Mouse (Mus musculus) limb, embryonic 11.5 days (tissue): ENCODE measurements around the gene Rassf2. TPM values are rescaled to one million over a fixed set of nuclear protein-coding genes. Genes with fewer than 3 reads are reported as not detected.

Source experiments
- ATAC-seq: fragments of 200-750 bp; cut with Nextera tagmentation; 2 replicates; pipeline ENCODE4 v1.8.0; 2017; ENCODE audit warnings: low read depth; ENCODE audit not compliant: insufficient number of reproducible peaks, low FRiP score, low TSS enrichment
- DNase-seq: peaks from one replicate; pipeline ENCODE4 v3.0.0-alpha.2; 2015; ENCODE audit warnings: low spot score
- H3K27ac ChIP-seq: fragments of 300-500 bp; sonication (generic); replicated peaks from 2 replicates; pipeline ENCODE4 v1.5.1; 2014; ENCODE audit warnings: low read depth, mild to moderate bottlenecking, low read length
- H3K27me3 ChIP-seq: fragments of 300-500 bp; sonication (generic); 2 replicates; pipeline ENCODE4 v1.6.1; 2014; ENCODE audit warnings: mild to moderate bottlenecking, low read length, mixed read lengths; ENCODE audit not compliant: control insufficient read depth, insufficient read depth
- H3K36me3 ChIP-seq: fragments of 300-500 bp; sonication (generic); 2 replicates; pipeline ENCODE4 v1.6.1; 2014; ENCODE audit warnings: mild to moderate bottlenecking, low read length, moderate library complexity, mixed read lengths; ENCODE audit not compliant: control insufficient read depth, insufficient read depth
- H3K4me1 ChIP-seq: fragments of 300-500 bp; sonication (generic); 2 replicates; pipeline ENCODE4 v1.6.1; 2014; ENCODE audit warnings: low read length, mixed read lengths; ENCODE audit not compliant: control insufficient read depth, insufficient read depth
- H3K4me2 ChIP-seq: fragments of 300-500 bp; sonication (generic); 2 replicates; pipeline ENCODE4 v1.6.1; 2014; ENCODE audit warnings: low read depth, mild to moderate bottlenecking, moderate library complexity; ENCODE audit not compliant: severe bottlenecking
- H3K4me3 ChIP-seq: fragments of 300-500 bp; sonication (generic); 2 replicates; pipeline ENCODE4 v1.5.1; 2014; ENCODE audit warnings: low read depth, low read length
- H3K9ac ChIP-seq: fragments of 300-500 bp; sonication (generic); 2 replicates; pipeline ENCODE4 v1.6.1; 2014; ENCODE audit warnings: mild to moderate bottlenecking, low read length
- H3K9me3 ChIP-seq: fragments of 300-500 bp; sonication (generic); 2 replicates; pipeline ENCODE4 v1.6.1; 2016; ENCODE audit warnings: low read length; ENCODE audit not compliant: control insufficient read depth
- whole genome bisulfite sequencing: fragments of 180-500 bp; shearing (Covaris S2); extraction: QIAGEN DNeasy Blood & Tissue Kit; methylation state at CpG from one replicate; pipeline ENCODE4 v1.1.7; 2014; 5-methylcytosine and 5-hydroxymethylcytosine counted together
- polyA plus RNA-seq: library from polyadenylated mRNA; unstranded; fragments of >200 nt; fragmentation: Nextera tagmentation; extraction: Ambion mirVana; gene quantifications from 2 replicates; pipeline ENCODE4 v1.2.1, GENCODE M21; 2014

Gene Rassf2
- polyA plus RNA-seq, 1 experiment from 2014 or later = 6.9 TPM

DNA sequence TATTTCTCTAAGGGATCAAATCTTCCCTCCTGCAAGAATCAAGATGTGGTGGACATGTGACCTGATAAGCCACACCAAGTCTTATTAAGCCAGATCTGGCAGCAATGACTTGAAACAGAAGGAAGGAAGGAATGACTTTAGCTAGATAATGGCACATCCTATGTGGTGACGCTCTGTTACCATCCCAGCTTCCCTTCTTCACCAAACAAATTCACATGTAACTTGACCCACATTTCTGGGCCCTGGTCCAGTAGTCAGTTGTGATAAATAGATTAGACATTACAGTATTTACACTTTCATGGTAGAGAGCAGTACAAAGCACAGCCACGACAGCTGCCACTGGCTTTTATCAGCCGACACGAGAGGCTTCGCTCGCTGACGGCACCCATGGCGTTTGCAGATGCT, 25.3 kb upstream of the Rassf2 start:
- Histone ChIP-seq H3K27me3 (no peaks in the 10 kb centered on the region), H3K4me1 (no peaks in the 10 kb centered on the region), H3K27ac (no peak overlapping the region), H3K4me3 (no peak overlapping the region), H3K36me3 (peaks cover 2% of the 10 kb centered on the region; the same call in 1 of the 2 replicates), H3K4me2 (no peak overlapping the region), H3K9ac (no peak overlapping the region), H3K9me3 (no peaks in the 10 kb centered on the region)
- WGBS = 81% methylated on average over 8 of the region's 8 CpGs
- DNase-seq (no peak), ATAC-seq (no peak)

DNA sequence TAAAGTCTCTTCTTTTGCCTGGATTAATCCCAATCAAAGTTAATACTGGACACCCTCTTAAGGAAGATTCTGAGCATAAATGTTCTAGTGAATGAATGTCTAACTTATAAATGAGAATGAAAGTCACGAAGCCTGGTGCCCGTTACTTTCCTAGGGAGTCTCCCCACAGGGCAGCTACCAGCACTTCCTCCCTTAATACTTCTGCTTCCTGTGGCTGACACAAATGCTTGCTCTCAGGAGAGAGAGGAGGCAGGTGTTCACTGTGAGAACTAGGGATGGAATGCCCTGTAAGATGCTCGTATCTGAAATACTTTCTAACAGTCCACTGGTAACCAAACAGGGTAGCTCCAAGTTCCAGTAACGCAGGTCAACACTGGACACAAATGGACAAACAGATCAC, 23.8 kb upstream of the Rassf2 start:
- ATAC-seq (no peak), DNase-seq (no peak)
- Histone ChIP-seq H3K27ac (no peak overlapping the region), H3K36me3 (peaks cover 2% of the 10 kb centered on the region; the same call in 1 of the 2 replicates), H3K9ac (no peak overlapping the region), H3K27me3 (no peaks in the 10 kb centered on the region), H3K9me3 (no peaks in the 10 kb centered on the region), H3K4me1 (no peaks in the 10 kb centered on the region), H3K4me2 (no peak overlapping the region), H3K4me3 (no peak overlapping the region)
- 81% methylated on average over 4 of the region's 4 CpGs for WGBS

- ATAC-seq (no peak), DNase-seq (no peak)
- WGBS = 71% methylated on average over 5 of the region's 5 CpGs
- no peak overlapping the region for H3K9ac ChIP-seq
- H3K27me3 ChIP-seq = no peaks in the 10 kb centered on the region
- H3K9me3 ChIP-seq = no peaks in the 10 kb centered on the region
- H3K4me3 ChIP-seq = no peak overlapping the region
- no peaks in the 10 kb centered on the region for H3K36me3 ChIP-seq
- no peak overlapping the region for H3K4me2 ChIP-seq
- H3K27ac ChIP-seq = no peak overlapping the region
- H3K4me1 ChIP-seq = no peaks in the 10 kb centered on the region
Observed at GRCm38 (mm10) chr2:132051798-132052197, 21.7 kb upstream of the Rassf2 start.

DNA sequence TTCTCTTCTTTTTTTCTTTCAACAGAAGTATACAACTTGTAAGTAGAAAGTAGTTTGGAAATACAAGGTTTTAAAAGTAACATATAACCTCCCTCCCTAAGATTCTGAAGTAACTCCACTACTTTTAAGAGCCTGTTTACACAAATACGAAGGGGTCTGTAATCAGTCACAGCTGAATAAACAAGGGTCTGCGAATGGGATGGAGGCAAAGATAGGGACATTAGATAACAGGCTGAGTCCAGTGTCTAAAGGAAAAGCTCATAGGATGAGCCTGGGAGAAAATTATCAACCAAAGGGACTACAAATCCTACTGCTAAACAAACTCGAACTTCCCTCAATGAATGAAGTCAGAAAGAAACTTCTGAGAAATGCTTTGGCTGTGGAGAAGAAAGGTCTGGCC, 19.9 kb upstream of the Rassf2 start:
- Histone ChIP-seq H3K9me3 (no peaks in the 10 kb centered on the region), H3K9ac (no peak overlapping the region), H3K27ac (no peak overlapping the region), H3K27me3 (no peaks in the 10 kb centered on the region), H3K4me1 (no peaks in the 10 kb centered on the region), H3K4me3 (no peak overlapping the region), H3K4me2 (no peak overlapping the region), H3K36me3 (no peaks in the 10 kb centered on the region)
- no peak for ATAC-seq
- no peak for DNase-seq
- 9% methylated on average over 3 of the region's 3 CpGs for WGBS

DNA sequence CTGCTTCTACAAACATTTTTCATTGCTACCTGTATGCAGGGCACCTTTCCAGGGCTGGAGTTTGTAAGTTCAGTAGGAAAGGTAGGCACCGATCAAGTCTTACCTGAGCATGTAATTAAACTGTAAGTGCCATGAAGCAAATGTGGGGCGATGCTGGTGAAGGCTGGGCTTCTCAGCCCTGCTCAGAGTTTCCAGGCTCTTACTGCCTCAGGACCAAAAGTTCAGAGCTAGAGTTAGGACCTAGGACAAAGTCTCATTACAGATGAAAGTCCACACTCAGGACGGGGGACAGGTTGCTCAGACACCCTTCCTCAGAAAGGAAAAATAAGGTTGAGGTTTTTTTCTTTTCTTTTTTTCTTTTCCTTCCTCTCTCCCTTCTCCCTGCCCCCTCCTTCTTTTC, 19.4 kb upstream of the Rassf2 start:
- Histone ChIP-seq H3K36me3 (no peaks in the 10 kb centered on the region), H3K4me1 (no peaks in the 10 kb centered on the region), H3K27me3 (no peaks in the 10 kb centered on the region), H3K9ac (no peak overlapping the region), H3K9me3 (no peaks in the 10 kb centered on the region), H3K4me2 (no peak overlapping the region), H3K4me3 (no peak overlapping the region), H3K27ac (no peak overlapping the region)
- ATAC-seq (no peak), DNase-seq (no peak)
- WGBS = 60% methylated on average over 3 of the region's 3 CpGs

- no peak overlapping the region for H3K27ac ChIP-seq
- WGBS = 84% methylated on average over 11 of the region's 11 CpGs
- ATAC-seq = no peak
Observed at GRCm38 (mm10) chr2:132048143-132048772, 18.2 kb upstream of the Rassf2 start.

GRCm38 (mm10) chr2:132047364-132047763, 17.3 kb upstream of the Rassf2 start:
- no peak overlapping the region for H3K27ac ChIP-seq
- no peak overlapping the region for H3K4me3 ChIP-seq
- H3K4me2 ChIP-seq = no peak overlapping the region
- H3K36me3 ChIP-seq = no peaks in the 10 kb centered on the region
- no peak overlapping the region for H3K9ac ChIP-seq
- H3K9me3 ChIP-seq = no peaks in the 10 kb centered on the region
- H3K4me1 ChIP-seq = peaks cover 12% of the 10 kb centered on the region
- 91% methylated on average over 4 of the region's 4 CpGs for WGBS
- no peaks in the 10 kb centered on the region for H3K27me3 ChIP-seq
- DNase-seq (no peak), ATAC-seq (no peak)

More at GRCm38 (mm10) chr2:132048143-132048772, 18.2 kb upstream of the Rassf2 start:
- Histone ChIP-seq H3K36me3 (no peaks in the 10 kb centered on the region), H3K4me1 (peaks cover 3% of the 10 kb centered on the region), H3K4me2 (no peak overlapping the region), H3K4me3 (no peak overlapping the region), H3K9me3 (no peaks in the 10 kb centered on the region), H3K9ac (no peak overlapping the region), H3K27me3 (no peaks in the 10 kb centered on the region)
- DNase-seq = no peak

DNA sequence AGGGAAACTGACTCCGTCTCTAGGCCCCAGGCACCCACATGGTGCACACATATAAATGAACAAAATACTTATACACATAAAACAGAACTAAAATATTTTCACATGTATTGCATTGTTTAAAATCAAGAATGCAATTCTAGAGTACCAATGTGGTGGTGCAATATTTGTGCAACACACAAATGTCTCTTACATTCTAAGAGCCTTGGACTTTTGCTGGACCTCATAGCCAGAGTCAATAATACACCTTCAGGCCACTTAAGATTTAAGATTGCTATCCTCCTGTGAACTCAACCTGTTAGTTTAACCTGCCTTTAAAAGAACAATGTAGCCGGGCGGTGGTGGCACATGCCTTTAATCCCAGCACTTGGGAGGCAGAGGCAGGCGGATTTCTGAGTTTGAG, 16.6 kb upstream of the Rassf2 start:
- peaks cover 12% of the 10 kb centered on the region for H3K4me1 ChIP-seq
- H3K27me3 ChIP-seq = no peaks in the 10 kb centered on the region
- 92% methylated on average over 4 of the region's 4 CpGs for WGBS
- H3K36me3 ChIP-seq = no peaks in the 10 kb centered on the region
- H3K4me3 ChIP-seq = no peak overlapping the region
- H3K9ac ChIP-seq = no peak overlapping the region
- ATAC-seq = no peak
- no peak for DNase-seq
- H3K4me2 ChIP-seq = no peak overlapping the region
- no peak overlapping the region for H3K27ac ChIP-seq
- no peaks in the 10 kb centered on the region for H3K9me3 ChIP-seq
